Mouse (Mus musculus) layer of hippocampus, adult 2 months (tissue): ENCODE results near the gene Gm10192. TPM values are rescaled to one million over a fixed set of nuclear protein-coding genes. Genes with fewer than 3 reads are reported as not detected.
"Not testable (repeated sequence)": the region's sequence is repeated elsewhere in the genome, so short reads cannot be mapped to it uniquely, and the experiment has no call there.

ENCODE experiments used
- DNase-seq, 2 experiments: peaks; one replicate each; pipeline ENCODE4 v3.0.0; 2022; ENCODE audit warnings: low spot score in 2 of 2
- H3K27ac ChIP-seq: fragments of 200-600 bp; 2 replicates; pipeline ENCODE4 v1.8.1; 2022
- H3K4me3 ChIP-seq: fragments of 200-600 bp; 2 replicates; pipeline ENCODE4 v1.8.1; 2022; ENCODE audit warnings: mild to moderate bottlenecking
- CTCF ChIP-seq: fragments of 200-600 bp; conservative IDR thresholded peaks from 2 replicates; pipeline ENCODE4 v1.8.1; 2022; ENCODE audit warnings: antibody characterized with exemption, mild to moderate bottlenecking, moderate library complexity
- long read RNA-seq, 2 experiments: library from polyadenylated mRNA; stranded (forward); transcript quantifications; one replicate each; pipeline ENCODE4 v2.0.0; 2021; ENCODE audit warnings: borderline mapping rate in 2 of 2
- total RNA-seq, 2 experiments: library from RNA; stranded (reverse); gene quantifications; 2 replicates each; pipeline ENCODE4 v1.2.3; 2021

The Gm10192 gene
- total RNA-seq = not detected
- long read RNA-seq, experiment 1 = 0 reads
- long read RNA-seq, experiment 2 = 0 reads

DNA sequence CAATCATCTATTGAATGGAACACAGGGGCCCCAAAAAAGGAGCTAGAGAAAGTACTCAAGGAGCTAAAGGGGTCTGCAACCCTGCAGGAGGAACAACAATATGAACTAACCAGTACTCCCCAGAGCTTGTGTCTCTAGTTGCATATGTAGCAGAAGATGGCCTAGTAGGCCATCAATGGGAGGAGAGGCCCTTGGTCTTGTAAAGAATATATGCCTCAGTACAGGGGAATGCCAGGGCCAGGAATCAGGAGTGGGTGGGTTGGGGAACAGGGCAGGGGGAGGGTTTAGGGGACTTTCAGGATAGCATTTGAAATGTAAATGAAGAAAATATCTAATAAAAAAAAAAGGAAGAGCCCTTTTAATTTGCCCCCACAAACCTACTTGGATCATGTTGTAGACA is at the start of gene Gm10192:
Gene Gm10192, minus strand, starts transcription at position 101 of the 400 bp plus-strand sequence.
- DNase-seq, H3K27ac ChIP-seq, H3K4me3 ChIP-seq: not testable (repeated sequence)

- no peak for TF ChIP-seq CTCF
- H3K27ac ChIP-seq = no peak overlapping the region
- no peak overlapping the region for H3K4me3 ChIP-seq
- no peak for DNase-seq
Observed at GRCm38 (mm10) chr4:97230411-97231104, 47.6 kb upstream of the Gm10192 start.

DNA sequence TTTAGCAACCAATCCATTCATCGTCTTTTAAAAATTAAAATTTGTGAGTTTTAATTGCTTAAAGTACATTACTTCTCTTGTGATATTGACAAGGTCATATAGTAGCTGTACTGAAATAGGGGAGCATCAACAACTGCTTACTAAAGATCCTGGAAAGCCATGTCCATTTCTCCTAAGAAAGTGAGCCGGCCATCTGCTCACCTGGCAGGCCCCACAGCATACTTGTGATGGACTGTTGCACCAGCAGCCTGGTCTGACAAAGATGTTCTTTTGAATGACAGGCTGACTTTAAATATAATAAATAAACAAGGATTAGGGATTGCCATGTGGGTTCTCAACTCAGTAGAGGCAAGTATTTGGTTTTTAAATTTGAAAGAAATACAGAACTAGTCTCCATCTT is 36.7 kb upstream of the Gm10192 start:
- no peak for DNase-seq
- H3K4me3 ChIP-seq = no peak overlapping the region
- H3K27ac ChIP-seq = no peak overlapping the region
- TF ChIP-seq CTCF = no peak

GRCm38 (mm10) chr4:97217906-97218305 is 34.9 kb upstream of the Gm10192 start:
- no peak overlapping the region for H3K4me3 ChIP-seq
- DNase-seq = no peak
- H3K27ac ChIP-seq = no peak overlapping the region
- TF ChIP-seq CTCF = no peak

- no peak for TF ChIP-seq CTCF
- no peak overlapping the region for H3K4me3 ChIP-seq
Observed at GRCm38 (mm10) chr4:97212514-97212913, 29.5 kb upstream of the Gm10192 start.

GRCm38 (mm10) chr4:97202986-97203385 is 20.0 kb upstream of the Gm10192 start:
- not testable (repeated sequence) for H3K4me3 ChIP-seq

More at GRCm38 (mm10) chr4:97212514-97212913, 29.5 kb upstream of the Gm10192 start:
- no peak overlapping the region for H3K27ac ChIP-seq
- DNase-seq = no peak

GRCm38 (mm10) chr4:97193176-97193575 is 10.2 kb upstream of the Gm10192 start:
- no peak for TF ChIP-seq CTCF
- H3K4me3 ChIP-seq = no peak overlapping the region
- H3K27ac ChIP-seq = 0 out of 2 replicates have a peak overlapping the region, but pooled peaks have one; percentile 7
- DNase-seq = peak; percentile 15 to 26

More at GRCm38 (mm10) chr4:97202986-97203385, 20.0 kb upstream of the Gm10192 start:
- not testable (repeated sequence) for DNase-seq, H3K27ac ChIP-seq

DNA sequence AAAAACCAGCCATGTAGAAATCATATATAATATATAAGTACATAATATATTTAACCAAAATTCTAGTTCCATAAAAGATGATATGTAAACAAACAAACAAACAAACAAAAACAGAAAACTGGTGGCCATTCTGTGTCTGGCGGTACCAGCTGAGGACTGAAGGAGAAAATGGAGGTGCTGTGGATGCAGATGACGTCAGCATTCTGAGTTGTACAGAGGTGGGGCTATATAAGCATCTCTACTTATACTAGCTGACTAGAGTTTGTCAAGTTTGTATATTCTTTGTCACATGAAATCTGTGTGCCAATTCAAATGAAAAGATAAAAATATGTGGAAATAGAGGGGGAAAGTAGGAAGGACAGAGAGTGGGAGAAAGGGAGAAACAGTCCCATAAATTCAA is 9.6 kb upstream of the Gm10192 start:
- no peak for TF ChIP-seq CTCF
- no peak for DNase-seq
- Histone ChIP-seq H3K4me3 (no peak overlapping the region), H3K27ac (0 out of 2 replicates have a peak overlapping the region, but pooled peaks have one; percentile 7)

DNA sequence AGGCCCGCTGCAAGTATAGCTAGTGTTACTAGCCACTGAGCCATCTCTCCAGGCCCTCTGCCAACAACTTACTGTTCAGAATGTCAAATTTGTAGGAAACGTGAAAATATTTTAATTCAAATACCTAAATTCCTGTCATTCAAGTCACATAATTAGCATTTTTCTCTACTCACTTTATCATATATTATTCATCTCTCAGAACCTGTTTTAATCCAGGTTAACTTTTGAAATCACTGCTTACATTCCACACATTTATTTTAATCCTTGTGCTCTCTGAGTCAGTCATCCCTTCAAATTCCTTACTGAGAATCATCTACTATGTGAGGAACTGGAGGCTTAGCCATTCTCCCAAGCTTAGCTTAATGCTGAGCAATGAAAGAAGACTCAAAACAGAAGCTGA is 2.6 kb downstream of the Gm10192 start:
- no peak for DNase-seq
- H3K4me3 ChIP-seq = no peak overlapping the region
- no peak overlapping the region for H3K27ac ChIP-seq
- TF ChIP-seq CTCF = no peak

DNA sequence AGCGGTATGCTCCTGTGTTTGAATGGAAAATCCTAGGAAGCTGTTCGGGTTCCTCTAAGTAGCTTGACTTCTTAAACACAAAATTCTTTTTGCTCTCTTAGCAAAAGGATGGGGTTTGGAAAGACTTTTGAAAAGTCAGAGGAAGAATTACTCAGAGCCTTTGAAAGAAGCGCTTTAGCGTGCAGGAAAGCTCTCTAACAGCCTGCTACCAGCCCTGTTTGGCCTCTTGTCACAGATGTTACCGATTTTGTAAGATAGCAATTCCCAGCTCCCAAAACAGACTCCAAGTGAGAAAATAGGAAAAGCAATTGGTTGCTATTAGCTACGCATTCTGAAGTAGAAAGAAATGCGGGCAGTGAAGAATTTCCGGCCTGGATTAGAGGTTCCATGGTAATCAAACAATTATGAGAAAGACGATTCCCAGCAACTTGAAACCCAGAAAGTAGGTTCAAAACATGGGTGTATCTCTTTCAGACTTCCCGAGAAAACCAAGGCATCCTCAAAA is 26.1 kb downstream of the Gm10192 start:
- TF ChIP-seq CTCF = no peak
- DNase-seq = peak; percentile 8 to 14
- Histone ChIP-seq H3K4me3 (no peak overlapping the region), H3K27ac (no peak overlapping the region)

GRCm38 (mm10) chr4:97156084-97156483 is 26.9 kb downstream of the Gm10192 start:
- Histone ChIP-seq H3K4me3 (no peak overlapping the region), H3K27ac (no peak overlapping the region)
- TF ChIP-seq CTCF = no peak
- DNase-seq = no peak

DNA sequence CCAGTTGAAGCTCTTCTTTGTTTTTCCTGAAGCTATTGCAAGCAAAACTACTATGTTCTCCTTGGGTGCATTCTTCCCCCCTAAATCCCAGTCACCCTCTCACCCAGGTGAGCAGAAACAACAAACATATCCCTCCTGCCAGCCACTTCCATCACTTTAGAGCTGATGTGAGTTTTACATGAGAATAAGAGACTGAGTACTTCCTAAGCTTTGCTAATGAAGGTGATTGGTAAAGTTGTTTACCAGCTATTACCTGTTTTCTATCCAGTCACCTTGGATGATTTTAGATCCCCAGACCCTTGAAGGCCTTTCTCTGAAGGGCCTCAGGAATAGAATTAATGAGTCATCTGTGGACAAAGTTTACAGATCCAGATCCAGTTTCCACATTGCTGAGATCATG is 29.4 kb downstream of the Gm10192 start:
- Histone ChIP-seq H3K27ac (no peak overlapping the region), H3K4me3 (no peak overlapping the region)
- no peak for TF ChIP-seq CTCF
- no peak for DNase-seq

DNA sequence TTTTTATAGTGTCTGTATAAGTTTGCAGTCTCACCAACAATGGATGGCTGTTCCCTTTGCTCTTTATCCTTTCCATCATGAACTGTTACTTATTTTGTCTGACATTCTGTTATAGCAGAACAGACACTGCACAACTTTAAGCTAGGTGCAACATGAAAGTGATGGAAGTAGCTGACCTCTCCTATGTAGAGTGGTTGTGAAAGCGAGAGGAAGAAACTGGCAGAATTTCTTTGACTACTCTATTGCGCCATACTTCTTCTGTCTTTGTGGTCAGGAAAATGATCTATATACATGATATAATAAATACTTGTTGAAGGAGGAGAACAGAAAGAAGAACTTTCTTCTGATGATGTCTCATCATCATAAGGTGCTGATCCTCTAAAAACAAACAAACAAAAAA is 40.5 kb downstream of the Gm10192 start:
- TF ChIP-seq CTCF = no peak
- Histone ChIP-seq H3K4me3 (no peak overlapping the region), H3K27ac (no peak overlapping the region)
- DNase-seq = no peak
